Mouse (Mus musculus): ENCODE measurements around the gene Ino80d. TPM values are rescaled to one million over a fixed set of nuclear protein-coding genes. Genes with fewer than 3 reads are reported as not detected.

Ino80d gene
- total RNA-seq, 1 experiment = 17.5 TPM

DNA sequence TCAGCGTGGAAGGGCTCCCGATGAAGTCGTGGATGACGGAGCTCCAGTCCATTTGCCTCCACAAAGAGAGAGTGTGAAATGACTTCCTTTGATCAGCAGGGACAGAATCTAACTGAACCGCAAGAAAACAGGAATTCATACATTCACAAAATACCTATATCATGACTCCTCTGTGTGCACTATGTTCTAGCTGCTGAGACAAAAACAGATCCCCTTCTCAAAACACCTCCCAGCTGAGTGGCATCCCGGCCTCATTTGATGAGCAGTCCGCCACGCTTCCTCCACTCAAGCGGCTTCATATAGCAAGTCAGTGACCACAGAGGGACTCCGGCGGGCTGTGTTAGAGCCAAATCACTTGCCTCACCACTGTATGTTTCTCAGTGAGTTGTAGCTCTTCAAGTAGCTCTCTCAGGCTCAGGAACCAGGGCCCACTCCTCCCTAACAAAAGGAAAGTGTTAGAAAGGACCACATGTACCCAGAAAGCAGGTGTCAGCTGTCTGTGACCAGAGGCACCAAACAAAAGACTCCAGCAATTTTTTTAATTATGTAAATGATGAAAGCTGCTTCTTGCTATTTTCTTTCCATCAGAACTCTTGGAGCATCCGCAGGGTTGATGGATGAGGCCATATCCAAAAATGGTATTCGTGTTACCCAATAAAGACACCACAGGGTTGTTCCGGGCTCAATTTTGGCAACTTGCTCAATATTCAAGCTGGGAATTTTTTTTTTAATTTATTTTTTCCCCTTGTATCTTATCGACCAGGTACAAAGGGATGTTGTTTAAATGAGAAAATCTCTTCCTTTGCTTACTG lies 181.0 kb downstream of the Ino80d start:
- H3K9me3 ChIP-seq (ENCODE audit: control insufficient read depth, insufficient read depth, low read depth, low read length) = no peaks in the 10 kb centered on the region
- no peak overlapping the region for H3K27ac ChIP-seq (ENCODE audit: insufficient read depth, low read depth, low read length, poor library complexity, severe bottlenecking)
- no peak overlapping the region for H3K4me3 ChIP-seq (ENCODE audit: insufficient read depth in 1 of 2, low read depth in 1 of 2, low read length in 2 of 2, poor library complexity in 1 of 2, severe bottlenecking in 1 of 2)
- TF ChIP-seq ZC3H11A (IDR thresholded peaks at IDR 0.05; ENCODE audit: borderline replicate concordance, low read depth, low read length) (no peak), CHD2 (IDR thresholded peaks at IDR 0.05; ENCODE audit: low read depth, low read length) (no peak), ZNF384 (IDR thresholded peaks at IDR 0.05; ENCODE audit: low read depth, low read length) (no peak), MAFK (IDR thresholded peaks at IDR 0.05; ENCODE audit: insufficient read depth, low read depth, low read length) (no peak), HCFC1 (IDR thresholded peaks at IDR 0.05; ENCODE audit: borderline replicate concordance, insufficient read depth, low read length) (no peak)
- H3K4me1 ChIP-seq (ENCODE audit: control insufficient read depth in 2 of 2, insufficient read depth in 2 of 2, low read length in 2 of 2, poor library complexity in 1 of 2) = no peaks in the 10 kb centered on the region
- no peak for DNase-seq (ENCODE audit: low read depth, low spot score)
- in situ Hi-C loops (cut with MboI; ENCODE audit: low sequenced_read_pairs in 2 of 2, unreplicated experiment in 2 of 2) = no loop called here
- no peak overlapping the region for H3K9ac ChIP-seq (ENCODE audit: insufficient read depth, low read depth, low read length, poor library complexity, severe bottlenecking)
- no peaks in the 10 kb centered on the region for H3K36me3 ChIP-seq (ENCODE audit: control insufficient read depth, insufficient read depth, low read length, poor library complexity, severe bottlenecking)

- TF ChIP-seq ZC3H11A (IDR thresholded peaks at IDR 0.05; ENCODE audit: borderline replicate concordance, low read depth, low read length) (peak; percentile 82; the same call in 1 of the 2 replicates), ZNF384 (IDR thresholded peaks at IDR 0.05; ENCODE audit: low read depth, low read length) (no peak)
- H3K9ac ChIP-seq (ENCODE audit: insufficient read depth, low read depth, low read length, poor library complexity, severe bottlenecking) = no peak overlapping the region
- no peaks in the 10 kb centered on the region for H3K9me3 ChIP-seq (ENCODE audit: control insufficient read depth, insufficient read depth, low read depth, low read length)
- in situ Hi-C loops (cut with MboI; ENCODE audit: low sequenced_read_pairs in 2 of 2, unreplicated experiment in 2 of 2) = no loop called here
- H3K4me1 ChIP-seq (ENCODE audit: control insufficient read depth in 2 of 2, insufficient read depth in 2 of 2, low read length in 2 of 2, poor library complexity in 1 of 2) = peaks cover 1 to 2% of the 10 kb centered on the region in 2 experiments; a peak in 2 of 4 replicates
- no peak overlapping the region for H3K27ac ChIP-seq (ENCODE audit: insufficient read depth, low read depth, low read length, poor library complexity, severe bottlenecking)
- DNase-seq (ENCODE audit: low read depth, low spot score) = peak; percentile 68
- no peak overlapping the region for H3K4me3 ChIP-seq (ENCODE audit: insufficient read depth in 1 of 2, low read depth in 1 of 2, low read length in 2 of 2, poor library complexity in 1 of 2, severe bottlenecking in 1 of 2)
- H3K36me3 ChIP-seq (ENCODE audit: control insufficient read depth, insufficient read depth, low read length, poor library complexity, severe bottlenecking) = no peaks in the 10 kb centered on the region
These were observed 185.0 kb downstream of the Ino80d start for GRCm38 (mm10) chr1:62929477-62929876.

DNA sequence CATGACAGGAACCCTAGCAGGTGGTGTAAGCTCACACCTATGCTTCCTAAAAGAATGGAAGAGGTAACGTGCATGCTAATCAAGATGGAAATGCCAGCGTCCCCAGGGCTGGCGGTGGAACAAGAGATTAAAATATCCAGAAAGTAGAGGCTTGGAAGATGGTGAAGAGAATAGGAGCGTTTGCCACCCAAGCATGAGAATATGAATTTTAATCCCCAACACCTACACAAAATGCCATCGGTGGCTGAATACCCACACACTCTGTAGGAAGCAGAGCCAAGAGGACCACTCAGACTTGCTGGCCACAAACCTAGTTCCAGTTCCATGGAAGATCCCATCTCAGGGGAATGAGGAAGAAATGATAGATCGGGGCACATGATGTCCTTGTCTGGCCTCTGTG lies 195.2 kb downstream of the Ino80d start:
- Histone ChIP-seq H3K9ac (ENCODE audit: insufficient read depth, low read depth, low read length, poor library complexity, severe bottlenecking) (no peak overlapping the region), H3K36me3 (ENCODE audit: control insufficient read depth, insufficient read depth, low read length, poor library complexity, severe bottlenecking) (no peaks in the 10 kb centered on the region), H3K27ac (ENCODE audit: insufficient read depth, low read depth, low read length, poor library complexity, severe bottlenecking) (no peak overlapping the region), H3K9me3 (ENCODE audit: control insufficient read depth, insufficient read depth, low read depth, low read length) (no peaks in the 10 kb centered on the region), H3K4me3 (ENCODE audit: insufficient read depth in 1 of 2, low read depth in 1 of 2, low read length in 2 of 2, poor library complexity in 1 of 2, severe bottlenecking in 1 of 2) (no peak overlapping the region), H3K4me1 (ENCODE audit: control insufficient read depth in 2 of 2, insufficient read depth in 2 of 2, low read length in 2 of 2, poor library complexity in 1 of 2) (no peaks in the 10 kb centered on the region)
- in situ Hi-C loops (cut with MboI; ENCODE audit: low sequenced_read_pairs in 2 of 2, unreplicated experiment in 2 of 2) = no loop called here
- DNase-seq (ENCODE audit: low read depth, low spot score) = no peak
- no peak for TF ChIP-seq ZC3H11A (IDR thresholded peaks at IDR 0.05; ENCODE audit: borderline replicate concordance, low read depth, low read length)
- no peak for TF ChIP-seq MAFK (IDR thresholded peaks at IDR 0.05; ENCODE audit: insufficient read depth, low read depth, low read length)
- TF ChIP-seq CHD2 (IDR thresholded peaks at IDR 0.05; ENCODE audit: low read depth, low read length) = no peak
- TF ChIP-seq HCFC1 (IDR thresholded peaks at IDR 0.05; ENCODE audit: borderline replicate concordance, insufficient read depth, low read length) = no peak
- no peak for TF ChIP-seq ZNF384 (IDR thresholded peaks at IDR 0.05; ENCODE audit: low read depth, low read length)

- no peaks in the 10 kb centered on the region for H3K4me1 ChIP-seq (ENCODE audit: control insufficient read depth in 2 of 2, insufficient read depth in 2 of 2, low read length in 2 of 2, poor library complexity in 1 of 2)
- DNase-seq (ENCODE audit: low read depth, low spot score) = no peak
- H3K9ac ChIP-seq (ENCODE audit: insufficient read depth, low read depth, low read length, poor library complexity, severe bottlenecking) = no peak overlapping the region
- H3K9me3 ChIP-seq (ENCODE audit: control insufficient read depth, insufficient read depth, low read depth, low read length) = no peaks in the 10 kb centered on the region
- TF ChIP-seq CHD2 (IDR thresholded peaks at IDR 0.05; ENCODE audit: low read depth, low read length) (no peak), ZC3H11A (IDR thresholded peaks at IDR 0.05; ENCODE audit: borderline replicate concordance, low read depth, low read length) (no peak)
- H3K36me3 ChIP-seq (ENCODE audit: control insufficient read depth, insufficient read depth, low read length, poor library complexity, severe bottlenecking) = no peaks in the 10 kb centered on the region
- no peak overlapping the region for H3K27ac ChIP-seq (ENCODE audit: insufficient read depth, low read depth, low read length, poor library complexity, severe bottlenecking)
- in situ Hi-C loops (cut with MboI; ENCODE audit: low sequenced_read_pairs in 2 of 2, unreplicated experiment in 2 of 2) = no loop called here
- no peak overlapping the region for H3K4me3 ChIP-seq (ENCODE audit: insufficient read depth in 1 of 2, low read depth in 1 of 2, low read length in 2 of 2, poor library complexity in 1 of 2, severe bottlenecking in 1 of 2)
These were observed 197.9 kb downstream of the Ino80d start for GRCm38 (mm10) chr1:62916609-62917008.

DNA sequence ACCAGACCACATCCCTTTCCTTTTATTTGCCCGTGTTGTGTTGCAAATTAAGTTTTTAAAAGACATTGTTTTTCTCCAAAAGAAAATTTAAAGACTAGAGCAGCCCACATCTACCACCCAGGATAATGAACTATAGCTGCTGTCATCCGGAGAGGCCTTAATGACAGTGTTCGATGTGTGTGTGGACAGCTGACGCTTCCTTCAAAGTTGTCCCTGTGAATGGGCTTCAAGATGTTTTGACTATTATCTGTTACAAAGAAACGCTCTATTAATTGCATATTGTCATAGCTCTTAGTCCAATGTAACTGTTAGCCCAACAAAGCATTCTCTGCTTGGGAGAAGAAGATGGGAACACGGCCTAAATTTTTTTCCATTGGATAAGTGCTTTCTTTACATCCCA lies 200.0 kb downstream of the Ino80d start:
- Histone ChIP-seq H3K9me3 (ENCODE audit: control insufficient read depth, insufficient read depth, low read depth, low read length) (no peaks in the 10 kb centered on the region), H3K36me3 (ENCODE audit: control insufficient read depth, insufficient read depth, low read length, poor library complexity, severe bottlenecking) (no peaks in the 10 kb centered on the region), H3K4me3 (ENCODE audit: insufficient read depth in 1 of 2, low read depth in 1 of 2, low read length in 2 of 2, poor library complexity in 1 of 2, severe bottlenecking in 1 of 2) (no peak overlapping the region), H3K9ac (ENCODE audit: insufficient read depth, low read depth, low read length, poor library complexity, severe bottlenecking) (no peak overlapping the region), H3K4me1 (ENCODE audit: control insufficient read depth in 2 of 2, insufficient read depth in 2 of 2, low read length in 2 of 2, poor library complexity in 1 of 2) (peaks cover 2% of the 10 kb centered on the region in 2 experiments; a peak in 2 of 4 replicates), H3K27ac (ENCODE audit: insufficient read depth, low read depth, low read length, poor library complexity, severe bottlenecking) (no peak overlapping the region)
- TF ChIP-seq MAFK (IDR thresholded peaks at IDR 0.05; ENCODE audit: insufficient read depth, low read depth, low read length) (no peak), ZNF384 (IDR thresholded peaks at IDR 0.05; ENCODE audit: low read depth, low read length) (no peak), ZC3H11A (IDR thresholded peaks at IDR 0.05; ENCODE audit: borderline replicate concordance, low read depth, low read length) (no peak), HCFC1 (IDR thresholded peaks at IDR 0.05; ENCODE audit: borderline replicate concordance, insufficient read depth, low read length) (no peak), CHD2 (IDR thresholded peaks at IDR 0.05; ENCODE audit: low read depth, low read length) (no peak)
- no peak for DNase-seq (ENCODE audit: low read depth, low spot score)
- in situ Hi-C loops (cut with MboI; ENCODE audit: low sequenced_read_pairs in 2 of 2, unreplicated experiment in 2 of 2) = no loop called here
